Mouse (Mus musculus): ENCODE measurements at regions not wholly inside any gene's neighbourhood (a gene's known extent, or its start where the extent isn't known, plus 50 kb on each side); places are given as distances from the start of the nearest gene placed in this dataset.

GRCm38 (mm10) chr2:75245662-75246061, 413.4 kb upstream of the Hnrnpa3 start:
- DNase-seq, result no peak

GRCm38 (mm10) chr2:75246082-75246743, 412.8 kb upstream of the Hnrnpa3 start:
- no peak for DNase-seq

- DNase-seq, result no peak
Observed at GRCm38 (mm10) chr2:75248251-75248650, 410.8 kb upstream of the Hnrnpa3 start.

- no peak for DNase-seq
Observed at GRCm38 (mm10) chr2:75250507-75250906, 408.6 kb upstream of the Hnrnpa3 start.

GRCm38 (mm10) chr2:75252829-75253228, 406.2 kb upstream of the Hnrnpa3 start:
- no peak for DNase-seq

- DNase-seq, result no peak
Observed at GRCm38 (mm10) chr2:75265218-75265617, 393.8 kb upstream of the Hnrnpa3 start.

GRCm38 (mm10) chr2:75265739-75266699, 393.0 kb upstream of the Hnrnpa3 start:
- no peak for DNase-seq

- no peak for DNase-seq
Observed at GRCm38 (mm10) chr2:75267949-75268348, 391.1 kb upstream of the Hnrnpa3 start.

- no peak for DNase-seq
Observed at GRCm38 (mm10) chr2:75269446-75269845, 389.6 kb upstream of the Hnrnpa3 start.

GRCm38 (mm10) chr2:75270115-75270514, 388.9 kb upstream of the Hnrnpa3 start:
- no peak for DNase-seq

- no peak for DNase-seq
Observed at GRCm38 (mm10) chr2:75287900-75288299, 371.2 kb upstream of the Hnrnpa3 start.

GRCm38 (mm10) chr2:75291674-75292073, 367.4 kb upstream of the Hnrnpa3 start:
- DNase-seq, result no peak

- no peak for DNase-seq
Observed at GRCm38 (mm10) chr2:75306821-75307220, 352.2 kb upstream of the Hnrnpa3 start.

GRCm38 (mm10) chr2:75311191-75311590, 347.9 kb upstream of the Hnrnpa3 start:
- DNase-seq, result no peak

- peak; percentile 16 for DNase-seq
Observed at GRCm38 (mm10) chr2:75312246-75312645, 346.8 kb upstream of the Hnrnpa3 start.

GRCm38 (mm10) chr2:75315341-75315740, 343.7 kb upstream of the Hnrnpa3 start:
- DNase-seq, result no peak

- no peak for DNase-seq
Observed at GRCm38 (mm10) chr2:75318190-75318589, 340.9 kb upstream of the Hnrnpa3 start.

- DNase-seq, result no peak
Observed at GRCm38 (mm10) chr2:75324146-75324749, 334.8 kb upstream of the Hnrnpa3 start.

- DNase-seq, result no peak
Observed at GRCm38 (mm10) chr2:75329598-75329997, 329.5 kb upstream of the Hnrnpa3 start.

- DNase-seq, result no peak
Observed at GRCm38 (mm10) chr2:75341310-75341709, 317.8 kb upstream of the Hnrnpa3 start.

GRCm38 (mm10) chr2:75341726-75342280, 317.3 kb upstream of the Hnrnpa3 start:
- DNase-seq, result no peak

GRCm38 (mm10) chr2:75350902-75351301, 308.2 kb upstream of the Hnrnpa3 start:
- no peak for DNase-seq

- DNase-seq, result no peak
Observed at GRCm38 (mm10) chr2:75351965-75352364, 307.1 kb upstream of the Hnrnpa3 start.
